20 mouse cellular contexts compared by ENCODE assay signal in the genomic region with DNA sequence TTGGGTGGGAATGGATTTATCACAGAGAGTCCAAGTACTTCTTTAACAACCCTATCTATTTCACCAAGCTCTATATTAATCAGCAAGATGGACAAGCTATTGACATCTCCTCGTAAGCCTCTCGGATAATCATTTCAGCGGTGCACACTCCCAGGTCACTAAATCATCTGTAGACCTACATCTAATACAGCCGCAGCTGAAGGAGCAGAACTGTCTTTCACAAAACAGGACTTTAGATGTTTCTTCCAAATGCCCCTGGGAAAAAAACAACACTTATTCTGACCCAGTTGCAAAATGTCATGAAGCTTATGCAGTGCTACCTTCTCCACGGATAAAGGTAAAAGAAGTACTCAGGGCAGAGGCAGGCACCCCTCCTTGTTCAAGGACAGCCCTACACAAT.
DNase-seq lines count a peak whose midpoint lies in the region; ATAC-seq and TF ChIP-seq lines count a peak whose summit lies in the region.
"Had no signal": no experiment of that assay in that cellular context is flagged by ENCODE, and none has a peak within 500 bp of the region (broad histone marks: within the 10 kb centered on the region; RNA-seq: fewer than 3 reads in every experiment).

No protein-coding gene starts in this region.

- ATAC-seq in liver, embryonic 14.5 days (ENCODE audit: insufficient read depth): no peak
- ATAC-seq: forebrain, embryonic 16.5 days had no signal

- 74% methylated on average over 5 of the region's 5 CpGs for WGBS in liver, embryonic 14.5 days (ENCODE audit: insufficient replicate concordance)
- 62% methylated on average over 5 of the region's 5 CpGs for WGBS in olfactory bulb, adult 2 months

- TF ChIP-seq CTCF in gastrocnemius, adult 2 months (IDR thresholded peaks at IDR 0.05): no peak
- TF ChIP-seq CTCF in layer of hippocampus, adult 2 months (conservative IDR thresholded peaks at IDR 0.05): no peak
- no peak for TF ChIP-seq CTCF in liver, embryonic 14.5 days (IDR thresholded peaks at IDR 0.05; ENCODE audit: low read depth)
- no peak for TF ChIP-seq CTCF in olfactory bulb, adult 2 months (IDR thresholded peaks at IDR 0.05; ENCODE audit: insufficient read depth, low read depth, low read length)

- no peaks in the 10 kb centered on the region; the same call in 1 of the 2 replicates for H3K36me3 ChIP-seq in liver, embryonic 14.5 days (replicated peaks; ENCODE audit: control insufficient read depth, insufficient read depth, low read depth)

- TF ChIP-seq EP300 in liver, embryonic 14.5 days (IDR thresholded peaks at IDR 0.05; ENCODE audit: low read depth): no peak

- no peak overlapping the region for H3K4me2 ChIP-seq in liver, embryonic 14.5 days (ENCODE audit: low read depth)
- H3K4me2 ChIP-seq: embryonic facial prominence, embryonic 15.5 days; heart, embryonic 11.5 days; heart, embryonic 15.5 days; hindbrain, embryonic 13.5 days had no signal

- H3K4me3 ChIP-seq in gastrocnemius, adult 2 months: peak overlapping the region; percentile 42; the same call in 1 of the 2 replicates
- H3K4me3 ChIP-seq in layer of hippocampus, adult 2 months: no peak overlapping the region
- no peak overlapping the region for H3K4me3 ChIP-seq in liver, embryonic 14.5 days (ENCODE audit: insufficient read depth in 1 of 2, low read depth in 2 of 2, low read length in 2 of 2)
- H3K4me3 ChIP-seq in olfactory bulb, adult 2 months (ENCODE audit: insufficient read depth, low read depth, low read length): no peak overlapping the region
- H3K4me3 ChIP-seq: embryonic facial prominence, embryonic 15.5 days; erythroblast, embryonic 14.5 days; heart, embryonic 15.5 days; hindbrain, embryonic 13.5 days had no signal

- no peaks in the 10 kb centered on the region for H3K27me3 ChIP-seq in liver, embryonic 14.5 days (ENCODE audit: control insufficient read depth, insufficient read depth, low read length)
- H3K27me3 ChIP-seq: embryonic facial prominence, embryonic 15.5 days; heart, embryonic 15.5 days; hindbrain, embryonic 13.5 days had no signal

- H3K9ac ChIP-seq in liver, embryonic 14.5 days (replicated peaks): no peak overlapping the region
- H3K9ac ChIP-seq: embryonic facial prominence, embryonic 15.5 days; heart, embryonic 15.5 days; hindbrain, embryonic 13.5 days had no signal

- H3K9me3 ChIP-seq in liver, embryonic 14.5 days (ENCODE audit: control insufficient read depth, low read length): no peaks in the 10 kb centered on the region
- H3K9me3 ChIP-seq: embryonic facial prominence, embryonic 15.5 days; heart, embryonic 15.5 days; hindbrain, embryonic 13.5 days had no signal

- peak overlapping the region; percentile 86 for H3K27ac ChIP-seq in gastrocnemius, adult 2 months
- peak overlapping the region; percentile 94 for H3K27ac ChIP-seq in layer of hippocampus, adult 2 months
- peak overlapping the region; percentile 1 for H3K27ac ChIP-seq in liver, embryonic 14.5 days
- peak overlapping the region; percentile 69 for H3K27ac ChIP-seq in olfactory bulb, adult 2 months (ENCODE audit: insufficient read depth, low read depth, low read length)
- H3K27ac ChIP-seq: heart, embryonic 15.5 days; hindbrain, embryonic 13.5 days had no signal

- intact Hi-C loops in gastrocnemius, adult 2 months (cut with DNase I): loop anchor here (5.0 kb wide), 1 partner anchor 54 kb away; no protein-coding TSS in a partner anchor
- intact Hi-C loops in gastrocnemius, postnatal 36 days (cut with DNase I): no loop called here

- no peak for DNase-seq in gastrocnemius, adult 2 months
- DNase-seq in gastrocnemius, postnatal 36 days: no peak
- no peak for DNase-seq in layer of hippocampus, adult 2 months (ENCODE audit: low spot score in 2 of 2)
- no peak for DNase-seq in layer of hippocampus, postnatal 36 days
- DNase-seq in liver, embryonic 14.5 days (ENCODE audit: low read depth in 3 of 3, low spot score in 3 of 3): no peak
- DNase-seq in liver: no peak
- DNase-seq in spleen, postnatal 10 days (ENCODE audit: low spot score in 2 of 2): no peak
- DNase-seq: adrenal gland, postnatal 10 days; cerebellum, adult 11 months; embryo, embryonic 11 days; gastrocnemius, postnatal 14 days; heart, adult 11 months; heart, postnatal 14 days had no signal

- H3K4me1 ChIP-seq in liver, embryonic 14.5 days (replicated peaks; ENCODE audit: control insufficient read depth in 2 of 2, insufficient read depth in 2 of 2, low read length in 1 of 2): peaks cover 61% of the 10 kb centered on the region in 2 experiments
- peaks cover 7% of the 10 kb centered on the region for H3K4me1 ChIP-seq in olfactory bulb, adult 2 months (ENCODE audit: control insufficient read depth, insufficient read depth, low read length)
- H3K4me1 ChIP-seq: heart, embryonic 15.5 days had no signal

- TF ChIP-seq POLR2A in olfactory bulb, adult 2 months (IDR thresholded peaks at IDR 0.05; ENCODE audit: insufficient read depth, low read depth, low read length): no peak

Comparison
In these comparisons a context has a peak if more than half of its experiments do, and no peak if none do; other contexts are left out.
1. H3K27ac ChIP-seq: peak in every context shown above with its lines; median percentile 94 in layer of hippocampus, adult 2 months; 86 in gastrocnemius, adult 2 months; 69 in olfactory bulb, adult 2 months; 1 in liver, embryonic 14.5 days.